Mouse (Mus musculus) CH12.LX (cell line): ENCODE data around the gene Pklr. TPM values are rescaled to one million over a fixed set of nuclear protein-coding genes. Genes with fewer than 3 reads are reported as not detected.

ENCODE experiments used
- DNase-seq: peaks from one replicate; pipeline ENCODE4 v3.0.0-alpha.2; 2013; ENCODE audit errors: extremely low read depth
- H3K27ac ChIP-seq: 2 replicates; pipeline ENCODE4 v1.5.1; 2012; ENCODE audit warnings: low read depth, mild to moderate bottlenecking, control low read depth, moderate library complexity; ENCODE audit not compliant: insufficient read depth
- H3K27me3 ChIP-seq: replicated peaks from 2 replicates; pipeline ENCODE3; 2012; ENCODE audit warnings: inconsistent platforms
- H3K36me3 ChIP-seq, 2 experiments: replicated peaks in 1 of 2; 2 replicates each; pipeline versions ENCODE3 to v1.6.1; 2012; ENCODE audit warnings: inconsistent platforms in 1 of 2, low read length in 1 of 2, mild to moderate bottlenecking in 1 of 2, mixed read lengths in 1 of 2, moderate library complexity in 1 of 2; ENCODE audit not compliant: control insufficient read depth in 1 of 2, insufficient read depth in 1 of 2
- H3K4me1 ChIP-seq, 2 experiments: 2 replicates each; pipeline ENCODE4 v1.6.1; 2012; ENCODE audit warnings: inconsistent platforms in 1 of 2, moderate library complexity in 1 of 2; ENCODE audit not compliant: insufficient read depth in 2 of 2, control insufficient read depth in 1 of 2
- H3K4me2 ChIP-seq: 2 replicates; pipeline ENCODE4 v1.6.1; 2012; ENCODE audit warnings: low read depth, mild to moderate bottlenecking, control low read depth; ENCODE audit not compliant: poor library complexity, insufficient read depth, severe bottlenecking
- H3K4me3 ChIP-seq, 3 experiments: fragments of 150-350 bp in 1 of 3; sonication (generic) in 1 of 3; replicated peaks in 1 of 3; 2 replicates each; pipeline versions ENCODE3 to v1.5.1; 2011 to 2012; ENCODE audit warnings: low read depth in 2 of 3, low read length in 2 of 3, mild to moderate bottlenecking in 2 of 3, moderate library complexity in 2 of 3, control low read depth in 1 of 3, improper control_type of control experiment in 1 of 3, inconsistent platforms in 1 of 3, mixed read lengths in 1 of 3; ENCODE audit not compliant: poor library complexity in 1 of 3
- H3K79me2 ChIP-seq: replicated peaks from 2 replicates; pipeline ENCODE4 v1.6.1; 2012; ENCODE audit warnings: mild to moderate bottlenecking, moderate library complexity; ENCODE audit not compliant: control insufficient read depth, poor library complexity, insufficient read depth, severe bottlenecking; ENCODE audit errors: extremely low read depth
- H3K9ac ChIP-seq: 2 replicates; pipeline ENCODE4 v1.6.1; 2012; ENCODE audit warnings: low read depth, mild to moderate bottlenecking, control low read depth, moderate library complexity; ENCODE audit not compliant: insufficient read depth
- H3K9me3 ChIP-seq: replicated peaks from 2 replicates; pipeline ENCODE3; 2012; ENCODE audit warnings: low read length, inconsistent platforms, mixed read lengths
- BHLHE40 ChIP-seq: IDR thresholded peaks from 2 replicates; pipeline ENCODE4 v1.6.1; 2011; ENCODE audit warnings: mild to moderate bottlenecking, low read depth, low read length, improper control_type of control experiment
- CHD1 ChIP-seq: IDR thresholded peaks from 2 replicates; pipeline ENCODE4 v1.6.1; 2012; ENCODE audit warnings: low read depth, low read length, improper control_type of control experiment, inconsistent platforms
- CHD2 ChIP-seq: IDR thresholded peaks from 2 replicates; pipeline ENCODE4 v1.6.1; 2011; ENCODE audit warnings: low read length, improper control_type of control experiment
- CTCF ChIP-seq, 2 experiments: IDR thresholded peaks in 1 of 2; conservative IDR thresholded peaks in 1 of 2; 2 replicates each; pipeline ENCODE4 v1.5.1; 2011 to 2012; ENCODE audit warnings: low read depth in 2 of 2, low read length in 2 of 2, improper control_type of control experiment in 1 of 2, inconsistent platforms in 1 of 2, mild to moderate bottlenecking in 1 of 2, moderate library complexity in 1 of 2
- E2F4 ChIP-seq: IDR thresholded peaks from 2 replicates; pipeline ENCODE4 v1.6.1; 2011; ENCODE audit warnings: low read depth, low read length, improper control_type of control experiment; ENCODE audit not compliant: insufficient replicate concordance
- ELF1 ChIP-seq: IDR thresholded peaks from 2 replicates; pipeline ENCODE4 v1.6.1; 2014; ENCODE audit warnings: low read depth, mild to moderate bottlenecking, inconsistent platforms, low read length, improper control_type of control experiment
- EP300 ChIP-seq: IDR thresholded peaks from 2 replicates; pipeline ENCODE4 v1.6.1; 2011; ENCODE audit warnings: low read length, improper control_type of control experiment
- ETS1 ChIP-seq: conservative IDR thresholded peaks from 2 replicates; pipeline ENCODE4 v1.6.1; 2012; ENCODE audit warnings: low read depth, mild to moderate bottlenecking, inconsistent platforms, low read length, improper control_type of control experiment, moderate library complexity
- GABPA ChIP-seq: IDR thresholded peaks from 2 replicates; pipeline ENCODE4 v1.6.1; 2012; ENCODE audit warnings: low read depth, low read length, improper control_type of control experiment, inconsistent platforms; ENCODE audit not compliant: insufficient replicate concordance
- HCFC1 ChIP-seq: IDR thresholded peaks from 2 replicates; pipeline ENCODE4 v1.6.1; 2012; ENCODE audit warnings: low read depth, mild to moderate bottlenecking, inconsistent platforms, low read length, improper control_type of control experiment
- IRF4 ChIP-seq: IDR thresholded peaks from 2 replicates; pipeline ENCODE4 v1.6.1; 2014; ENCODE audit warnings: low read depth, mild to moderate bottlenecking, inconsistent platforms, low read length, improper control_type of control experiment
- JUN ChIP-seq: IDR thresholded peaks from 2 replicates; pipeline ENCODE4 v1.6.1; 2011; ENCODE audit warnings: low read depth, mild to moderate bottlenecking, low read length, improper control_type of control experiment, moderate library complexity; ENCODE audit not compliant: insufficient read depth
- JUND ChIP-seq: conservative IDR thresholded peaks from 2 replicates; pipeline ENCODE4 v1.6.1; 2011; ENCODE audit warnings: low read depth, low read length, improper control_type of control experiment
- KAT2A ChIP-seq: IDR thresholded peaks from 2 replicates; pipeline ENCODE4 v1.6.1; 2012; ENCODE audit warnings: low read length, improper control_type of control experiment, inconsistent platforms; ENCODE audit not compliant: insufficient replicate concordance
- MAFK ChIP-seq: IDR thresholded peaks from 2 replicates; pipeline ENCODE4 v1.6.1; 2011; ENCODE audit warnings: low read length, improper control_type of control experiment; ENCODE audit not compliant: insufficient replicate concordance
- MAX ChIP-seq: IDR thresholded peaks from 2 replicates; pipeline ENCODE4 v1.6.1; 2011; ENCODE audit warnings: low read length, improper control_type of control experiment
- MAZ ChIP-seq: IDR thresholded peaks from 2 replicates; pipeline ENCODE4 v1.6.1; 2012; ENCODE audit warnings: low read depth, mild to moderate bottlenecking, inconsistent platforms, low read length, improper control_type of control experiment, moderate library complexity
- MEF2A ChIP-seq: IDR thresholded peaks from 2 replicates; pipeline ENCODE4 v1.6.1; 2014; ENCODE audit warnings: low read depth, mild to moderate bottlenecking, inconsistent platforms, low read length, improper control_type of control experiment, borderline replicate concordance
- MXI1 ChIP-seq: IDR thresholded peaks from 2 replicates; pipeline ENCODE4 v1.6.1; 2011; ENCODE audit warnings: mild to moderate bottlenecking, low read depth, low read length, improper control_type of control experiment
- MYC ChIP-seq: IDR thresholded peaks from 2 replicates; pipeline ENCODE4 v1.6.1; 2011; ENCODE audit warnings: low read depth, mild to moderate bottlenecking, improper control_type of control experiment, low read length
- NELFE ChIP-seq: IDR thresholded peaks from 2 replicates; pipeline ENCODE4 v1.6.1; 2011; ENCODE audit warnings: low read depth, low read length, improper control_type of control experiment
- NRF1 ChIP-seq: IDR thresholded peaks from 2 replicates; pipeline ENCODE4 v1.6.1; 2014; ENCODE audit warnings: low read depth, mild to moderate bottlenecking, inconsistent platforms, low read length, improper control_type of control experiment, moderate library complexity
- PAX5 ChIP-seq: IDR thresholded peaks from 2 replicates; pipeline ENCODE4 v1.6.1; 2012; ENCODE audit warnings: low read length, inconsistent platforms, mixed read lengths
- POLR2A ChIP-seq: IDR thresholded peaks from 2 replicates; pipeline ENCODE4 v1.6.1; 2011; ENCODE audit warnings: low read depth, mild to moderate bottlenecking, improper control_type of control experiment, low read length
- POLR2AphosphoS2 ChIP-seq: IDR thresholded peaks from 2 replicates; pipeline ENCODE4 v1.6.1; 2011; ENCODE audit warnings: low read depth, low read length, improper control_type of control experiment
- RAD21 ChIP-seq: IDR thresholded peaks from 2 replicates; pipeline ENCODE4 v1.6.1; 2011; ENCODE audit warnings: low read depth, mild to moderate bottlenecking, low read length, improper control_type of control experiment, moderate library complexity
- RCOR1 ChIP-seq: conservative IDR thresholded peaks from 2 replicates; pipeline ENCODE4 v1.6.1; 2012; ENCODE audit warnings: low read depth, mild to moderate bottlenecking, inconsistent platforms, low read length, improper control_type of control experiment
- SIN3A ChIP-seq: IDR thresholded peaks from 2 replicates; pipeline ENCODE4 v1.6.1; 2012; ENCODE audit warnings: low read length, improper control_type of control experiment, inconsistent platforms
- SMC3 ChIP-seq: IDR thresholded peaks from 2 replicates; pipeline ENCODE4 v1.6.1; 2011; ENCODE audit warnings: low read depth, low read length, improper control_type of control experiment
- TBP ChIP-seq: conservative IDR thresholded peaks from 2 replicates; pipeline ENCODE4 v1.6.1; 2011; ENCODE audit warnings: low read depth, low read length, improper control_type of control experiment
- TCF12 ChIP-seq: IDR thresholded peaks from 2 replicates; pipeline ENCODE4 v1.6.1; 2014; ENCODE audit warnings: low read depth, mild to moderate bottlenecking, inconsistent platforms, low read length, improper control_type of control experiment
- UBTF ChIP-seq: IDR thresholded peaks from 2 replicates; pipeline ENCODE4 v1.6.1; 2012; ENCODE audit warnings: low read depth, mild to moderate bottlenecking, inconsistent platforms, low read length, improper control_type of control experiment, moderate library complexity
- USF1 ChIP-seq: IDR thresholded peaks from 2 replicates; pipeline ENCODE4 v1.6.1; 2014; ENCODE audit warnings: low read depth, mild to moderate bottlenecking, inconsistent platforms, low read length, improper control_type of control experiment
- USF2 ChIP-seq: conservative IDR thresholded peaks from 2 replicates; pipeline ENCODE4 v1.6.1; 2011; ENCODE audit warnings: low read depth, low read length, improper control_type of control experiment
- ZC3H11A ChIP-seq: IDR thresholded peaks from 2 replicates; pipeline ENCODE4 v1.6.1; 2012; ENCODE audit warnings: low read depth, mild to moderate bottlenecking, inconsistent platforms, low read length, improper control_type of control experiment
- ZKSCAN1 ChIP-seq: IDR thresholded peaks from 2 replicates; pipeline ENCODE4 v1.6.1; 2012; ENCODE audit warnings: low read depth, inconsistent platforms, low read length, improper control_type of control experiment, borderline replicate concordance
- ZMIZ1 ChIP-seq: IDR thresholded peaks from 2 replicates; pipeline ENCODE4 v1.6.1; 2012; ENCODE audit warnings: low read depth, mild to moderate bottlenecking, inconsistent platforms, low read length, improper control_type of control experiment
- ZNF384 ChIP-seq: IDR thresholded peaks from 2 replicates; pipeline ENCODE4 v1.6.1; 2012; ENCODE audit warnings: low read depth, low read length, improper control_type of control experiment, inconsistent platforms
- dilution Hi-C: fragments of 300-500 bp; cut with MboI; formaldehyde crosslinking; loops from 2 replicates; pipeline ENCODE4 v1.14.3; 2020; ENCODE audit warnings: low sequenced_read_pairs; ENCODE audit not compliant: extremely low pct_unique_long_range_greater_than_20kb, extremely low pct_ligation_motif_present
- in situ Hi-C: fragments of 300-500 bp; cut with MboI; formaldehyde crosslinking; loops from 3 replicates; pipeline ENCODE4 v1.14.3; 2019; ENCODE audit warnings: low sequenced_read_pairs, low pct_ligation_motif_present, low pct_unique_long_range_greater_than_20kb, mixed read lengths
- polyA plus RNA-seq: library from polyadenylated mRNA; unstranded; fragments of >175 nt; gene quantifications from 2 replicates; pipeline ENCODE4 v1.2.1, GENCODE M21; 2012; ENCODE audit warnings: low read depth; ENCODE audit not compliant: insufficient read length
- total RNA-seq, 2 experiments: library from RNA; depleted of rRNA; stranded (reverse); fragments of 300-350 nt in 1 of 2; fragments of >200 nt in 1 of 2; gene quantifications; 2 replicates each; pipeline ENCODE4 v1.2.3; 2012 to 2014

The Pklr gene
- total and polyA plus RNA-seq, 3 experiments: not detected

DNA sequence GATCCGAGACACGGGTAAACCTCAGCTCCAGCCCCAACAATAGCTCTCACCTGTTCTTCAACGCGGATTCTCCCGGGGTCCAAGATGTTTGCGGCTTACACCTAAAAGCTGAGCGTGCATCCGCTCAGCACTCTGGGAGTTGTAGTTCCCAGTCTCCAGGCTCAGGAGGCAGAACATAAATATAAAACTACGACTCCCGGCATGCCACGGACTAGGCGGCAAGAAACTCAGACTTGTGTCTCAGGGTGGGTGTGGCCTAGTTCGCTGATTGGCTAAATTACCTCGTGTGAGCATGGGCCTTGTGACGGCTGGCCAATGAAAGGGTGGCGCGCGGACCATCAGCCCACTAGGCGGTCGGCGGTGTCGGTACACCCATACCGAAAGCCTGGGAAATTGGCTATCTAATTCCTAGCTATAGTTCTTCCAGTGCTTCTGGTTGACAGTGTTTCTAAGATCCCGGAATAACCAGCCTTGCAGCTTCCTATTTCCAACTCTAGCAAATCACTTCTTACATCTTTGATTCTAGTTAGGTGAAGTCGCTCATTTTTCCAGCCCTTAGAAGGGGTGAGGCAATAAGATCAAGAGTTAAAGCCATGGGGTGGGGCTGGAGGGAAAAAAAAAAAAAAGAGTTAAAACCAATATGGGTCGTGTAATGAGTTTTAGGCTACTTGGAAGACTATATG lies 34.0 kb upstream of the Pklr start, which contains the start of gene Fdps:
Gene Fdps, minus strand, starts transcription at position 148 of the 683 bp plus-strand sequence.
- TF ChIP-seq JUND: 0 out of 2 replicates have a peak, but pooled peaks have one; percentile 44
- peak; percentile 81 for TF ChIP-seq TBP
- TF ChIP-seq NRF1: no peak
- TF ChIP-seq IRF4: peak; percentile 47; the same call in 1 of the 2 replicates
- peak; percentile 67 for TF ChIP-seq USF1
- no peak for TF ChIP-seq PAX5
- TF ChIP-seq ZMIZ1: peak; percentile 87; the same call in 1 of the 2 replicates
- TF ChIP-seq POLR2AphosphoS2: peak; percentile 83; the same call in 1 of the 2 replicates
- TF ChIP-seq RCOR1: no peak
- TF ChIP-seq SMC3: no peak
- TF ChIP-seq ELF1: peak; percentile 76
- no peak for TF ChIP-seq ZC3H11A
- TF ChIP-seq HCFC1: peak; percentile 99
- peak; percentile 81 for TF ChIP-seq POLR2A
- 0 out of 4 replicates have a peak, but pooled peaks of 1 of the 2 experiments have one; percentile 3 for TF ChIP-seq CTCF (conservative IDR thresholded peaks at IDR 0.05 in 1 of 2, IDR thresholded peaks at IDR 0.05 in 1 of 2; ENCODE audit: low read depth in 2 of 2, low read length in 2 of 2)
- TF ChIP-seq CHD1: no peak
- peak; percentile 65 for TF ChIP-seq NELFE
- TF ChIP-seq BHLHE40: no peak
- TF ChIP-seq TCF12: peak; percentile 72; the same call in 1 of the 2 replicates
- no peak for TF ChIP-seq JUN
- peak; percentile 78 for TF ChIP-seq MAX
- TF ChIP-seq MXI1: peak; percentile 94
- peak; percentile 39; the same call in 1 of the 2 replicates for TF ChIP-seq EP300
- TF ChIP-seq KAT2A: peak; percentile 96; the same call in 1 of the 2 replicates
- TF ChIP-seq MAZ: 0 out of 2 replicates have a peak, but pooled peaks have one; percentile 73
- TF ChIP-seq MAFK: peak; percentile 98
- no peak for TF ChIP-seq MEF2A
- no peak for TF ChIP-seq ETS1
- no peak for TF ChIP-seq ZKSCAN1
- peak; percentile 72; the same call in 1 of the 2 replicates for TF ChIP-seq CHD2
- TF ChIP-seq ZNF384: peak; percentile 93
- peak; percentile 43; the same call in 1 of the 2 replicates for TF ChIP-seq GABPA
- peak; percentile 69; the same call in 1 of the 2 replicates for TF ChIP-seq E2F4
- TF ChIP-seq RAD21: no peak
- TF ChIP-seq SIN3A: peak; percentile 97
- peak; percentile 57 for TF ChIP-seq USF2
- 0 out of 2 replicates have a peak, but pooled peaks have one; percentile 40 for TF ChIP-seq UBTF
- peak; percentile 73; the same call in 1 of the 2 replicates for TF ChIP-seq MYC
- peak within 1 kb of the TSS; percentile 66 to 94 (median 77) for H3K4me3 ChIP-seq
- H3K9ac ChIP-seq: peak within 1 kb of the TSS; percentile 71
- DNase-seq: peak; percentile 99
- peak within 1 kb of the TSS; percentile 89 for H3K4me2 ChIP-seq
- H3K79me2 ChIP-seq: peaks cover 9% of the 10 kb centered on the region
- peaks cover 18 to 35% of the 10 kb centered on the region in 2 experiments for H3K36me3 ChIP-seq
- no peaks in the 10 kb centered on the region for H3K27me3 ChIP-seq
- in situ Hi-C loops: no loop called here
- dilution Hi-C loops: no loop called here
- peaks cover 2% of the 10 kb centered on the region for H3K9me3 ChIP-seq
- H3K4me1 ChIP-seq: peaks cover 9 to 61% of the 10 kb centered on the region in 2 experiments; a peak in 3 of 4 replicates
- peak within 1 kb of the TSS; percentile 23; the same call in 1 of the 2 replicates for H3K27ac ChIP-seq
